Mouse (Mus musculus) heart, postnatal 0 days (tissue): Measurements from ENCODE around the gene Zbtb17.

ENCODE experiments used
- CTCF ChIP-seq: IDR thresholded peaks from 2 replicates; pipeline ENCODE4 v1.5.1; 2016; ENCODE audit warnings: antibody characterized with exemption, control low read depth, low read depth
- EP300 ChIP-seq: IDR thresholded peaks from 2 replicates; pipeline ENCODE4 v1.6.1; 2016; ENCODE audit warnings: antibody characterized with exemption, low read depth

GRCm38 (mm10) chr4:141465512-141466288, 21.2 kb downstream of the Zbtb17 start:
- TF ChIP-seq CTCF (no peak), EP300 (no peak)
